Mouse (Mus musculus): ENCODE measurements around the gene Tiam1. TPM values are rescaled to one million over a fixed set of nuclear protein-coding genes. Genes with fewer than 3 reads are reported as not detected.

Tiam1 gene
- polyA plus RNA-seq, 1 experiment, result 14.1 TPM

- no peaks in the 10 kb centered on the region for H3K4me1 ChIP-seq (replicated peaks; ENCODE audit: control insufficient read depth, insufficient read depth, low read length)
- no peak overlapping the region for H3K4me3 ChIP-seq (ENCODE audit: control insufficient read depth, insufficient read depth, low read length)
- no peak overlapping the region for H3K27ac ChIP-seq (ENCODE audit: control insufficient read depth, insufficient read depth, low read length)
- DNase-seq, result no peak
- no peaks in the 10 kb centered on the region for H3K27me3 ChIP-seq (ENCODE audit: control insufficient read depth, insufficient read depth, low read length)
- TF ChIP-seq CTCF (IDR thresholded peaks at IDR 0.05; ENCODE audit: borderline replicate concordance, control insufficient read depth, extremely low read depth, insufficient read depth, low read length, poor library complexity) (no peak), POLR2A (IDR thresholded peaks at IDR 0.05; ENCODE audit: control insufficient read depth, extremely low read depth, insufficient read depth, low read length, poor library complexity) (no peak)
- no peaks in the 10 kb centered on the region for H3K36me3 ChIP-seq (ENCODE audit: control insufficient read depth, insufficient read depth, low read length)
- 97% methylated on average over 14 of the region's 14 CpGs for WGBS
Measured at GRCm38 (mm10) chr16:90030355-90030754, 113.2 kb downstream of the Tiam1 start.

GRCm38 (mm10) chr16:90027886-90028285 lies 115.7 kb downstream of the Tiam1 start:
- no peak for DNase-seq
- TF ChIP-seq POLR2A (IDR thresholded peaks at IDR 0.05; ENCODE audit: control insufficient read depth, extremely low read depth, insufficient read depth, low read length, poor library complexity) (no peak), CTCF (IDR thresholded peaks at IDR 0.05; ENCODE audit: borderline replicate concordance, control insufficient read depth, extremely low read depth, insufficient read depth, low read length, poor library complexity) (no peak)

DNA sequence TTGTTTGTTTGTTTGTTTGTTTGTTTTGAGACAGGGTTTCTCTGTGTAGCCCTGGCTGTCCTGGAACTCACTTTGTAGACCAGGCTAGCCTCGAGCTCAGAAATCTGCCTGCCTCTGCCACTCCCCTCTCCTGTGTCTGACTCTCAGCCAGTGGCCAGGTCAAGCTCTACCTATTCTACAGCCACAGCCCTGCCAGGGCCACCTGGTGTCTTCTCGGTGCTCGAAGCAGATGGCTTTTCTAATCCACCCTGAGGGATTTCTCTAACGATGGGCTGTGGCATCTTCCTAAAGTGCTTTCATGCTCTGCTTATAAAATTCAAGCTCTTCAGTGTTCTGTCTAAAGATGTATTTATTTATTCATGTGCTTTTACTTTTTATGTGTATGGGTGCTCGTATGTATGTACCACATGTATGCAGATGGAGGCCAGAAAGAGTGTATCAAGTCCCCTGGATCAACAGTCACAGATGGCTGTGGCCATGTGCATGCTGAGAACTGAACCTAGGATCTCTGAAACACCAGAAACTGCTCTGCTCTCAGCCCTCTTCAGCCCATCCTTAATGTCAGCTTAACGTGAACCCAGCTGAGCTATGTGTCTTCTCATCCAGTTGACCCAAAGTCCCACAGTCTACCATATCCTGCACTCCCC lies 117.9 kb downstream of the Tiam1 start:
- no peak for TF ChIP-seq POLR2A (IDR thresholded peaks at IDR 0.05; ENCODE audit: control insufficient read depth, extremely low read depth, insufficient read depth, low read length, poor library complexity)
- TF ChIP-seq CTCF (IDR thresholded peaks at IDR 0.05; ENCODE audit: borderline replicate concordance, control insufficient read depth, extremely low read depth, insufficient read depth, low read length, poor library complexity), result no peak

More at GRCm38 (mm10) chr16:90027886-90028285, 115.7 kb downstream of the Tiam1 start:
- H3K27ac ChIP-seq (ENCODE audit: control insufficient read depth, insufficient read depth, low read length), result no peak overlapping the region
- no peaks in the 10 kb centered on the region for H3K36me3 ChIP-seq (ENCODE audit: control insufficient read depth, insufficient read depth, low read length)
- H3K4me3 ChIP-seq (ENCODE audit: control insufficient read depth, insufficient read depth, low read length), result no peak overlapping the region
- H3K4me1 ChIP-seq (replicated peaks; ENCODE audit: control insufficient read depth, insufficient read depth, low read length), result no peaks in the 10 kb centered on the region
- H3K27me3 ChIP-seq (ENCODE audit: control insufficient read depth, insufficient read depth, low read length), result no peaks in the 10 kb centered on the region
- WGBS, result 98% methylated on average over 3 of the region's 3 CpGs

DNA sequence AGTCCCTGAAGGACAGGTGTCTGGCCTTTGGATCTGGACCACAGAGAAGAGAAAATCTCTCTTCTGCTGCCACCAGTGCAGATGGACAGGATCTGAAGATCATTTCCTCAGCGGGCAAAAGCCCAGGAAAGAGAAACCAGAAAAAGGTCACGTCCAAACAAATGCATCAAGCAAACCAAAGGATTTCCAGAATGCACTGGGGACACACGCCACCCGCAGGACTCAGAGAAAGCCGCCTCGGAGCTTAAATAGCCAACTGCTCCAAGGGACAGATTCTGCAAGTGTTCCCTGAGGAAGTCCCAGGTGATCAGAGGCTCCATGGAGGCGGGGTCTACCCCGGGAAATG lies 119.9 kb downstream of the Tiam1 start:
- TF ChIP-seq CTCF (IDR thresholded peaks at IDR 0.05; ENCODE audit: borderline replicate concordance, control insufficient read depth, extremely low read depth, insufficient read depth, low read length, poor library complexity) (no peak), POLR2A (IDR thresholded peaks at IDR 0.05; ENCODE audit: control insufficient read depth, extremely low read depth, insufficient read depth, low read length, poor library complexity) (no peak)
- Histone ChIP-seq H3K27ac (ENCODE audit: control insufficient read depth, insufficient read depth, low read length) (no peak overlapping the region), H3K4me3 (ENCODE audit: control insufficient read depth, insufficient read depth, low read length) (no peak overlapping the region), H3K27me3 (ENCODE audit: control insufficient read depth, insufficient read depth, low read length) (no peaks in the 10 kb centered on the region), H3K4me1 (replicated peaks; ENCODE audit: control insufficient read depth, insufficient read depth, low read length) (no peaks in the 10 kb centered on the region), H3K36me3 (ENCODE audit: control insufficient read depth, insufficient read depth, low read length) (no peaks in the 10 kb centered on the region)
- WGBS, result 97% methylated on average over 8 of the region's 8 CpGs
- DNase-seq, result no peak

More for the DNA sequence above, 117.9 kb downstream of the Tiam1 start:
- Histone ChIP-seq H3K4me3 (ENCODE audit: control insufficient read depth, insufficient read depth, low read length) (no peak overlapping the region), H3K36me3 (ENCODE audit: control insufficient read depth, insufficient read depth, low read length) (no peaks in the 10 kb centered on the region), H3K27me3 (ENCODE audit: control insufficient read depth, insufficient read depth, low read length) (no peaks in the 10 kb centered on the region), H3K27ac (ENCODE audit: control insufficient read depth, insufficient read depth, low read length) (no peak overlapping the region), H3K4me1 (replicated peaks; ENCODE audit: control insufficient read depth, insufficient read depth, low read length) (no peaks in the 10 kb centered on the region)
- 96% methylated on average over 6 of the region's 6 CpGs for WGBS
- no peak for DNase-seq

GRCm38 (mm10) chr16:90022932-90023664 lies 120.5 kb downstream of the Tiam1 start:
- Histone ChIP-seq H3K27me3 (ENCODE audit: control insufficient read depth, insufficient read depth, low read length) (no peaks in the 10 kb centered on the region), H3K4me3 (ENCODE audit: control insufficient read depth, insufficient read depth, low read length) (no peak overlapping the region), H3K4me1 (replicated peaks; ENCODE audit: control insufficient read depth, insufficient read depth, low read length) (no peaks in the 10 kb centered on the region), H3K36me3 (ENCODE audit: control insufficient read depth, insufficient read depth, low read length) (no peaks in the 10 kb centered on the region), H3K27ac (ENCODE audit: control insufficient read depth, insufficient read depth, low read length) (no peak overlapping the region)
- whole genome bisulfite sequencing, result 93% methylated on average over 18 of the region's 18 CpGs
- DNase-seq, result no peak
- TF ChIP-seq POLR2A (IDR thresholded peaks at IDR 0.05; ENCODE audit: control insufficient read depth, extremely low read depth, insufficient read depth, low read length, poor library complexity), result no peak

- Histone ChIP-seq H3K4me1 (replicated peaks; ENCODE audit: control insufficient read depth, insufficient read depth, low read length) (peaks cover 11% of the 10 kb centered on the region), H3K27ac (ENCODE audit: control insufficient read depth, insufficient read depth, low read length) (no peak overlapping the region), H3K27me3 (ENCODE audit: control insufficient read depth, insufficient read depth, low read length) (no peaks in the 10 kb centered on the region), H3K4me3 (ENCODE audit: control insufficient read depth, insufficient read depth, low read length) (no peak overlapping the region), H3K36me3 (ENCODE audit: control insufficient read depth, insufficient read depth, low read length) (no peaks in the 10 kb centered on the region)
- WGBS, result 96% methylated on average over 4 of the region's 4 CpGs
- no peak for DNase-seq
- TF ChIP-seq POLR2A (IDR thresholded peaks at IDR 0.05; ENCODE audit: control insufficient read depth, extremely low read depth, insufficient read depth, low read length, poor library complexity) (no peak), CTCF (IDR thresholded peaks at IDR 0.05; ENCODE audit: borderline replicate concordance, control insufficient read depth, extremely low read depth, insufficient read depth, low read length, poor library complexity) (no peak)
Measured at GRCm38 (mm10) chr16:90016046-90016445, 127.5 kb downstream of the Tiam1 start.
